Mouse (Mus musculus) cerebellum, adult 2 months (tissue): ENCODE measurements at regions not wholly inside any gene's neighbourhood (a gene's known extent, or its start where the extent isn't known, plus 50 kb on each side); places are given as distances from the start of the nearest gene placed in this dataset.

Experiments
- DNase-seq, 2 experiments: peaks; one replicate each; pipeline ENCODE4 v3.0.0; 2021
- H3K27ac ChIP-seq: fragments of 200-500 bp; 2 replicates; pipeline ENCODE4 v1.5.1; 2012; ENCODE audit warnings: low read length, control low read depth, inconsistent platforms; ENCODE audit not compliant: insufficient read depth
- H3K27me3 ChIP-seq: fragments of 200-500 bp; 2 replicates; pipeline ENCODE4 v1.6.1; 2012; ENCODE audit warnings: inconsistent platforms, mild to moderate bottlenecking, low read length, moderate library complexity; ENCODE audit not compliant: control insufficient read depth, insufficient read depth
- H3K4me1 ChIP-seq: fragments of 200-500 bp; 2 replicates; pipeline ENCODE4 v1.6.1; 2011; ENCODE audit warnings: low read length; ENCODE audit not compliant: control insufficient read depth, insufficient read depth
- H3K4me3 ChIP-seq: fragments of 200-500 bp; replicated peaks from 2 replicates; pipeline ENCODE3; 2011; ENCODE audit warnings: mild to moderate bottlenecking, low read depth, low read length, control low read depth; ENCODE audit not compliant: insufficient read depth
- CTCF ChIP-seq: fragments of 200-500 bp; IDR thresholded peaks from 2 replicates; pipeline ENCODE4 v1.5.1; 2011; ENCODE audit warnings: low read depth, mild to moderate bottlenecking, control low read depth, low read length, moderate library complexity, borderline replicate concordance; ENCODE audit not compliant: insufficient read depth
- POLR2A ChIP-seq: fragments of 200-500 bp; IDR thresholded peaks from 2 replicates; pipeline ENCODE4 v1.6.1; 2011; ENCODE audit warnings: low read length, control low read depth, borderline replicate concordance; ENCODE audit not compliant: insufficient read depth
- WGBS: fragments of 180-500 bp; shearing (Covaris S2); methylation state at CpG from one replicate; pipeline ENCODE4 v1.1.7; 2018; 5-methylcytosine and 5-hydroxymethylcytosine counted together

- no peaks in the 10 kb centered on the region; the same call in 1 of the 2 replicates for H3K4me1 ChIP-seq
- TF ChIP-seq POLR2A (no peak), CTCF (no peak)
- no peak overlapping the region for H3K4me3 ChIP-seq
- no peaks in the 10 kb centered on the region; the same call in 1 of the 2 replicates for H3K27me3 ChIP-seq
- WGBS = 90% methylated on average over 7 of the region's 7 CpGs
- no peak overlapping the region for H3K27ac ChIP-seq
- no peak for DNase-seq
Measured at GRCm38 (mm10) chr7:135806673-135807072, 90.5 kb upstream of the Mki67 start.

DNA sequence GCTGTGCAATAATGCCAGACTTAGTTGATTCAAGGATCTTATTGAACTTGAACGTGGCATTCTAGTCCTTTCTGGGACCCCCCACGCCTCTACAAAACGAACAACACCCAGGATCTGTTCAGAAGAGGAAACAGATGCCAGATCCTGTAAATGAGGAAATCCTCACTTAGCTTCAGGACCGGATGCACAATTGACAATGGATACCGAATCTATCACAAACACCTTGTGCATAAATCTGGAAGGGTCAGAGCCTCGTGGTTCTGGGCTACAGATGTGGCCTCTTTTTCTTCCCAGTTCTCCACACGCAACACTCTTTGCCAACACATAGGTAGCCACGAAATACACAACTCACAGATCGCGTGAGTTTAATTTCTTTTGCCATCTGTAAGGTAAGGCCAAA lies 93.0 kb upstream of the Mki67 start:
- Histone ChIP-seq H3K27me3 (no peaks in the 10 kb centered on the region; the same call in 1 of the 2 replicates), H3K4me1 (no peaks in the 10 kb centered on the region; the same call in 1 of the 2 replicates), H3K4me3 (no peak overlapping the region), H3K27ac (no peak overlapping the region)
- TF ChIP-seq CTCF (no peak), POLR2A (no peak)
- DNase-seq = no peak
- WGBS = 74% methylated on average over 10 of the region's 10 CpGs

GRCm38 (mm10) chr7:135809751-135810379 lies 93.7 kb upstream of the Mki67 start:
- H3K27ac ChIP-seq = no peak overlapping the region
- no peaks in the 10 kb centered on the region; the same call in 1 of the 2 replicates for H3K27me3 ChIP-seq
- no peaks in the 10 kb centered on the region; the same call in 1 of the 2 replicates for H3K4me1 ChIP-seq
- 28% methylated on average over 12 of the region's 12 CpGs for WGBS
- no peak for DNase-seq
- TF ChIP-seq CTCF = no peak
- no peak for TF ChIP-seq POLR2A
- H3K4me3 ChIP-seq = no peak overlapping the region

- WGBS = 11% methylated on average over 9 of the region's 9 CpGs
- H3K27ac ChIP-seq = no peak overlapping the region
- no peak for TF ChIP-seq POLR2A
- no peak for TF ChIP-seq CTCF
- H3K4me1 ChIP-seq = no peaks in the 10 kb centered on the region; the same call in 1 of the 2 replicates
- no peak for DNase-seq
- H3K4me3 ChIP-seq = no peak overlapping the region
- H3K27me3 ChIP-seq = no peaks in the 10 kb centered on the region; the same call in 1 of the 2 replicates
Measured at GRCm38 (mm10) chr7:135810971-135811370, 94.8 kb upstream of the Mki67 start.

- no peaks in the 10 kb centered on the region; the same call in 1 of the 2 replicates for H3K27me3 ChIP-seq
- H3K4me1 ChIP-seq = no peaks in the 10 kb centered on the region; the same call in 1 of the 2 replicates
- DNase-seq = no peak
- 95% methylated on average over 3 of the region's 3 CpGs for WGBS
- no peak overlapping the region for H3K27ac ChIP-seq
- no peak overlapping the region for H3K4me3 ChIP-seq
- TF ChIP-seq CTCF = no peak
- no peak for TF ChIP-seq POLR2A
Measured at GRCm38 (mm10) chr7:135813616-135814015, 97.5 kb upstream of the Mki67 start.

DNA sequence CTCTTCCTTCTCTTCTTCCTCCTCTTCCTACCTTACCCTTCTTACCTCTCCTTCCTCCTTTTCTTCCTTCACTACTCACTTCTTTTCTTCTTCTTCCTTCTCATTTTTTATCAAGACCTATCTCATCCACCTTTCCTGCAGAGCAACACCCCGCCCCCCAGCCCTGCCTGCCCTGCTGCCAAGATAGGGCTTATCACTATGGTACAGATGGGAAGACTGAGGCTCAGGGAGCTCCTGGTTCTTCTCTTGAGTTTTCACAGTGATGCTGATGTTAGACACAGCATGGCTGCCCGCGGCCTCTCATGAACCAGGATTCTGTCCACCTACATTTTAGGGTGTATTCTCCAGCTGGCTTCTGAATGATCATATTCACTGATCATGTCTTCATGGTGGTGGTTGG lies 100.0 kb upstream of the Mki67 start:
- DNase-seq = no peak
- TF ChIP-seq POLR2A = no peak
- TF ChIP-seq CTCF = no peak
- H3K27me3 ChIP-seq = no peaks in the 10 kb centered on the region
- H3K4me1 ChIP-seq = no peaks in the 10 kb centered on the region; the same call in 1 of the 2 replicates
- no peak overlapping the region for H3K4me3 ChIP-seq
- no peak overlapping the region for H3K27ac ChIP-seq
- WGBS = 98% methylated on average over 3 of the region's 3 CpGs

DNA sequence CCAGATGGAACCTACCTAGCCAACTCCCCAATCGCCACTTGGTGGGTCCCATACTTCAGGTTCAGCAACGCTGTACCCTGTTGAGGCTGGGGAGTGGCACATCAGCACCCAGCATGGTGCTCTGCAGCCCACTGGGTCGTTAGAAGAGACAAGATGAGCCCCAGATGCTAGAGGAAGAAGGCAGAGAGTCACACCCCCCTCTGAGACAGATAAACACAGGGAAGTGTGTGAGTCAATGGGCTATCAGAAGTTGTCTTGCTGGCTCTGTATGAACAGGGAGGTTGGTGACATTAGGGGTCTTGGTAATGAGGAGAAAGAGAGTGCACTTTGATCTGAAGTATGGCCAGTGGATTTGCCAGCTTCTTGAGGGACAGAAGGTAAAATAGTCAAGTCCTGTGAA lies 101.7 kb upstream of the Mki67 start:
- no peak overlapping the region for H3K27ac ChIP-seq
- no peak for DNase-seq
- no peaks in the 10 kb centered on the region for H3K27me3 ChIP-seq
- H3K4me3 ChIP-seq = no peak overlapping the region
- no peaks in the 10 kb centered on the region for H3K4me1 ChIP-seq
- 47% methylated on average over 3 of the region's 3 CpGs for WGBS
- TF ChIP-seq CTCF (no peak), POLR2A (no peak)

DNA sequence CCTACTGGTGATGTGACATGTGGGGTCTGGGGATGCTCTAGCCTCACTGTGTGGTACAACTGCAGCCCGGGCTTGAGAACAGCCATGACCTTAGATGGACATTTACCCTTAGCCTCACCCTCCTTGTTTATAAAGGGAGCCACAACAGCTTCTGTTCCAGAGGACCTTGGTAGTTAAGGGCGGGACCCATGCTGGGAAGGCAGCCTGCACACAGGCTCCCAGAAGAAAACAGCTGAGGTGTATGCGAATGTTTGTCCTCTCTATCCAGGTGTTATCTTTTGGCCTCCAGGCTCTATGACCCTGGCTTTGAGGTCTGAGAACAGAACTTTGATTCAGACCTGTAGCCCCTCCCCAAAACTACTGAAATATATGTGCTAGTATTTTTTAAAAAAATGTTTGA lies 102.1 kb upstream of the Mki67 start:
- TF ChIP-seq POLR2A (no peak), CTCF (no peak)
- 89% methylated on average over 3 of the region's 3 CpGs for WGBS
- no peak for DNase-seq
- Histone ChIP-seq H3K27me3 (no peaks in the 10 kb centered on the region), H3K27ac (no peak overlapping the region), H3K4me3 (no peak overlapping the region), H3K4me1 (no peaks in the 10 kb centered on the region)
